Mouse (Mus musculus): Measurements from ENCODE around the gene Tiam1.

Tiam1 gene

GRCm38 (mm10) chr16:89895283-89895682 lies 248.3 kb downstream of the Tiam1 start:
- DNase-seq (ENCODE audit: extremely low read depth, insufficient read length, low spot score) = no peak

DNA sequence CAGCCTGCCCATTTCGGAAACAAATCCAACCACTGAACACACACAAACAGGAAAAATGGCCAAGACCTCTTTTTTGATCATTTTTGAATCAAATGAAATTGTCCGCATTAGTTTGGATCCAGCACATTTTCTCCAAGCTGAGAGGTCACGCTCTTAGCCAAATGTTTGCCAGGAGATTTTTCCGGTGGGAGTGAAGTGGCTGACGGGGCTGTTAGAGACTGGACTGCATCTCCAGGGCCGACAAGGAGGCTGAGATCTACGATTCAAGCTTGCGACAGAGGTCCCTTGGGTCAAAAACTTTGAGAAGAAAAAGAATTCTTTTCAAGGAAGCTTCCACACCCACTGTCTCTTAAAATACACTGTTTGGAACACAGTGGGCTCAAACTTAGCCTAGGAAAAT lies 248.8 kb downstream of the Tiam1 start:
- no peak for DNase-seq (ENCODE audit: extremely low read depth, insufficient read length, low spot score)

- no peak for DNase-seq (ENCODE audit: extremely low read depth, insufficient read length, low spot score)
Observed at GRCm38 (mm10) chr16:89890515-89891189, 252.9 kb downstream of the Tiam1 start.

GRCm38 (mm10) chr16:89889890-89890462 lies 253.6 kb downstream of the Tiam1 start:
- DNase-seq (ENCODE audit: extremely low read depth, insufficient read length, low spot score) = no peak

- no peak for DNase-seq (ENCODE audit: extremely low read depth, insufficient read length, low spot score)
Observed at GRCm38 (mm10) chr16:89886561-89886960, 257.0 kb downstream of the Tiam1 start.

DNA sequence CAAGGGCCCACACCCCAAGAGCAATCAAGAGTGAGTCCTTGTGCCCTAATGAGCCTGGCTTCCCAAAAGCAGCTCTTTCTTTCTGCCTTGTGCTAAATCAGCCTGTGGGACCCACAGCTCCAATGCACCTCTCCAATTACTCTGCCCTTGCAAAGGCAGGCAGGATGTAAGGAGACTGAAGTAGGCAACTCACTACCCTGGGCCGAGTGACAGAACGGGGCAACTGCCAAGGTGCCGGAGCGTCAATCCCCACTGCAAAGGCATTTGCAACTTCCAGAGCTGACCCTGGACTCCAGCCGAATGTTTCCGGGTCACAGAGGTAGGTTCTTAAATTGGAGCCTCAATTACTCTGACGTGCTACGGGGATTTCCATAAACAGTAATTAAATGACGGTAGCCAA lies 257.9 kb downstream of the Tiam1 start:
- DNase-seq (ENCODE audit: extremely low read depth, insufficient read length, low spot score) = no peak

- no peak for DNase-seq (ENCODE audit: extremely low read depth, insufficient read length, low spot score)
Observed at GRCm38 (mm10) chr16:89883897-89884296, 259.7 kb downstream of the Tiam1 start.

DNA sequence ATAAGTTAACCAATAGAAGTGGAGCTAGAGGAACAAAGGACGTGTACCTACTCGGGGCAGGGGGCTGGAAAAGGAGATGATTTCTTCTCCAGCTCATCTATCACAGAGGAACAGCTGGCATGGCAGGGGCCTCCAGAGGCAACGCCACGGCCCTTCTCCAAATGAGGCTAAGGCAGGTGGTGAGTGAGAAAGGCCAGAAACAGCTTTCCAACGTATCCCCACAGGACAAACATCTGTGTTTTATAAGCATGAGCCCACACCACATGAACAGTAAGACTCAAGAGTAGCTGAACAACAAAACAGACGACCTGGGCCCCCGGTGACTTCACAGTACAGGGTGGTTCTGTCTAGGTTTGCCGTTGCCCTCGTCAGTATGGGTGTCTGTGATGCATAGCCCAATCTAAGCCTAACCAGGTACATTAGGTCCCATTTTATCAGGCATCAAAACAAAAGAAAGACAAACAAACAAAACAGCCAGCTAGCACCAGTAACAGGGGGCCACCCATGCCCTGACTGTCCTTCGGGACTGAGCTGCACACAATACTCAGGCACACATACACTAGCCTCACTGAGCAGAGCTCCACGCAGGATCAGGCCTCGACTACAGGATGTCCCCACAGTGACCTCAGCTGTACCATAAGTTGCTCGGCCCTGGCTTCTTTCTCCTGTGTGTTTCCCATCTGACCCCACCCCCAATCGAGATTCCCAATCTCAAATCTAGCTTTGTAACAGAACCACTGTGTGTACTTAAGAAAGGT lies 260.9 kb downstream of the Tiam1 start:
- DNase-seq (ENCODE audit: extremely low read depth, insufficient read length, low spot score) = no peak

DNA sequence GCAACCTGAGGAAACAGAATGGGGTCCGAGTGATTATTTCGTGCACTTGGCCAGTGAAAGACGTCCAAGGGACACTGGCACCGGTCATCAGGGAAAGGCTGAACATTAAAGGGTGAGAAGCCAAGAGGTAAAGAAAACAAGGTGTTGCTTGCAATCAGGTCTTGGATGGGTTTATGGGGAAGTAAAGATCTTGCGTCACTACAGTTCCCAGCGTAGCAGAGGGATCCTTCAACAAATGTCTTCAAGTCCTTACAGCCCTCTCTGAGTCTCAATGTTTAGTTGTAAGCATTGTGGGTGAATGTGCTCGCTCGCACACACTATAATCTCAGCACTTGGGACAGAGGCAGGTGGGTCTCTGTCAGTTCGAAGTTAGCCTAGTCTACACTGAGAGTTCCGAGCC lies 266.4 kb downstream of the Tiam1 start:
- DNase-seq (ENCODE audit: extremely low read depth, insufficient read length, low spot score) = no peak

DNA sequence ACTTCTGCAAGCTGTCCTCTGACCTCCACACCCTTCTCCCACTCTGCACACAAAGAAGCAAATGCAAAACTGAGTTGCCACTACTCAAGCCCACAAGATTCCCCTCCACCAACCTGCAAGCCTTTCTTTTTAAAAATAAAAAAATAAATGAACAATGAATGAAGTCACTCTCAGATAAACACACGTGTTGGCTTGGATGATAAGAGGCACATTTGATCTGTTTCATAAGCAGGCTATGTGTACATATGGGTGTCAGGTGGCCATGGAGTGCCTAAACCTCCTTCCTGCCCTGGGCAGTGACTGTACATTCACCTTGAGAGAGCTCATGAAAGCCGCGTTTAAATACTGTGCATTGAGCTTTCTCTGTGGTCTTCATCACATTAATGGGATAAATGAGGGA lies 267.5 kb downstream of the Tiam1 start:
- DNase-seq (ENCODE audit: extremely low read depth, insufficient read length, low spot score) = no peak

GRCm38 (mm10) chr16:89874012-89874704 lies 269.4 kb downstream of the Tiam1 start:
- no peak for DNase-seq (ENCODE audit: extremely low read depth, insufficient read length, low spot score)

DNA sequence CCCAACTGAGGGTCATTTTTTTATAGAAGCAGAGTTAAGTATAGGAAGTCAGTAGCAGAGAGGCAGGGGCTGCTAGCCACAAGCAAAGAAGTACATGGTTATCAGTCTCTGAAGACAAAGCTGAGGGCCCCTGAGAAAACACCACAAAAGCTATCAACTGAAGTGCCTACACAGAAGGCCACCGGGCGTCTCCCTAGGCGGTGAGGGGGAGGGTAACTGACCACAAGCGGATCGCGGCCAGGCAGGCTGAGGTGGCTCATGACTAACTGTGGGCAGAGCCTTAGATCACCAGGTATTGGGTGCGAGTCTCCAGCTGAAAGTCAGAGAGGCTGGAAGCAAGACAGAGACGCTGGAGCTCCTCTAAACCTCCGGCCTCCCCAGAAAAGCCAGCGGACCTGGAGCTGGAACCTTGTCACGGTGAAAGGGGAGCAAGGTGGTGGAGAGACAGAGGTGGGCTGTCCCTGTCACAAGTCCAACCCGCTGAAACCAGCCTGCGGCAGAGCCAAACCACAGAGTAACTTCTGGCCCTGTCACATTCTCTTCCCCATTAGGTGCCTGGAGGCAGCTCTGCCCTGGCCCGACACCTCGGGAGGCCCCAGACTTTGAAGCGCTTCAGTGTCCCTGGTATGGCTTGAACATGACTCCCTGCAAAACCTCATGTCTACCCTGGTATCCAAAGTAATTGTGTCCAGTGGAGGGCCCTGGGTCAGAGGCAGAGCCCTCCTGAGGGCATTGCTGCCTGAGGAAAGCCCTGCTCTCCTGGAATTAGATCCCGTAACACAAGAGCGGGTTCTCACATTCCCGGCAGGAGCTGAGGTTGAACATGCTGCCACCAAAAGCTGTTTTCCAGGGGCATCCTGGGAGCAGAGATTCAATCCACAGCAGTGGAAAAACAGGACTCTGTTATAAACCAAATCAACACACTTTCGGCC lies 271.3 kb downstream of the Tiam1 start:
- DNase-seq (ENCODE audit: extremely low read depth, insufficient read length, low spot score) = peak; percentile 86

- no peak for DNase-seq (ENCODE audit: extremely low read depth, insufficient read length, low spot score)
Observed at GRCm38 (mm10) chr16:89871382-89871781, 272.2 kb downstream of the Tiam1 start.

DNA sequence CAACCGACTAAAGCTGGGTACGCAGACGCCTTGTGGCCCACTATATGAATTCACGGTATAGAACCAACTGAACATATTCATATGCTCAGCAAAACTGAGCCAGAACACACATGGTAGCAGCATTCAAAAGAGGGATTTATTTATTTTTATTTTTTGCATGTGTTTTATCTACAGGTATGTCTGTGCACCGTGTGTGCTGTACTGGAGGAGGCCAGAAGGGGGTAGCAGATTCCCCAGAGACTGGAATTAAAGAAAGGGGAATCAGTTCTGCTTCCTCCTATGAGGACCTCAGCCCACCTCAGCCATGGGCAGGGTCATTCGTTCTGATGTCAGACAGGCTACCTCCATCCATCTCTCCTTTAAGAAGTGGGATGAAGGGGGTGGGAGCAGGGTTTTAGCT lies 273.5 kb downstream of the Tiam1 start:
- DNase-seq (ENCODE audit: extremely low read depth, insufficient read length, low spot score) = no peak

- no peak for DNase-seq (ENCODE audit: extremely low read depth, insufficient read length, low spot score)
Observed at GRCm38 (mm10) chr16:89868502-89868901, 275.1 kb downstream of the Tiam1 start.

DNA sequence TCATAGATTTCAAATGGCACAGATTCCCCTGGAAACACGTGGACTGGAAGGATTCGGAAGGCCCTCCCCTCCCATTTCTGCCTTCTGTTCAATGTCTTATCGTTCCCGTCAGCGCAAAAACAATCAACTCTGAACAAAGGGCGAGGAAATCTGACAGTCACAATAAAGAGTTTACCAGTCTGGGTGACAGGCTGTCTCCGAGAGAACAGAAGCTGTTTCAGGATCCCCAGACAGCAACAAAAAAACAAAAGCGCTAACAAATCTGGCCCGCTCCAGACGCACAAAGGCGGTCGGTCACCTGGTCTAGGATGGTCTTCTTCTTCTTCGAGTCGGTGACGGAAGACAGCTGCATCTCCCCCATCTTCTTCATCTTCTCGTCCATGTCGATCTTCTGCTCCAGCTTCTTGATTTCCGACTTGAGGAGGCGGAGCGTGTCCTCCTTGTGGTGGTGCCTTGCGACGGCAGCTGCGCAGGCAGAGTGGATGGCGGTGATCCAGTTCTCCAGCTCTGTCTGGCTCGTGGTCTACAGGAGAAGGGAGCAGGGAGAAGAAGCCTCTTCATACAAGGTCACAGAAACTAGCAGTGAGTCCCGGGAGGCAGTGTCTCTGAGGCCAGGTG lies 276.2 kb downstream of the Tiam1 start:
- DNase-seq (ENCODE audit: extremely low read depth, insufficient read length, low spot score) = no peak

GRCm38 (mm10) chr16:89865136-89865535 lies 278.4 kb downstream of the Tiam1 start:
- no peak for DNase-seq (ENCODE audit: extremely low read depth, insufficient read length, low spot score)

DNA sequence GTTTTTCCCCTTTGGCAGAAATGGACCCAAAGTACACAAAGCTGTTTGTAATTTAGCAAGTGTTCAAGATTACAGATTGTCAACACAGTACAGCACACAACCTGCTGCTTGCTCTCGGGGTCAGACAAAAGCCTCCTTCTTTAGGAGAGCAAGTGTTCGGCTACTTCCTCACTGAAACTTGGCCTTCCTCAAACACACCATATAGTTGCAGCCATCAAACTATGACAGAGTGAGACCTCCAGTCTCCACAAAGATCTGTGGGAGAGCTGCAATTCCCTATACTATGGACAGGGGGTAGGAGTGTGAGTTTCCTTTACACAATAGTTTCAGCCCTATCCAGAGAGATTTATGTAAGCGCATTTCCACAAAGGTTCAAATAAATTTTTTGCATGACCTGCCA lies 278.9 kb downstream of the Tiam1 start:
- no peak for DNase-seq (ENCODE audit: extremely low read depth, insufficient read length, low spot score)

- no peak for DNase-seq (ENCODE audit: extremely low read depth, insufficient read length, low spot score)
Observed at GRCm38 (mm10) chr16:89863264-89863663, 280.3 kb downstream of the Tiam1 start.

DNA sequence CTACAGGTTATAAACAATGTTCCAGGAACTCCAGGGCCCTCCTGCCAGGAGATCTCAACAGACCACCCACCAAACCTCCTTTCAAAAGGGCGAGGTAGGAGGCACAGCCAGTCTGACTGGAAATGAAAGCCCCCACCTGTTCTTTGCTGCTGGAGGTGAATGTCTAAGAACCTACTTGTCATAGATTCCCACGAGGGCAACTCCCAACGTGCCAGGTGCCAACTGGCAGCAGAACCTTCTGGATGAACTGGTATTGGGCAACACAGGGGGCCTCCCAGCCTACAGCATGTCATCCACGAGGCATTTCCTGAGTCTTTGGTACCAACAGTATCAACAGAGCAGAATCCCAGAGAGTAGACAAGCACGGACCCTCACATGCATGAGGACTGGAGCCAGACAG lies 282.0 kb downstream of the Tiam1 start:
- no peak for DNase-seq (ENCODE audit: extremely low read depth, insufficient read length, low spot score)
